Mouse (Mus musculus) embryonic fibroblast, embryonic 13.5 days (primary cell): ENCODE results near the gene Slc9a2. TPM values are rescaled to one million over a fixed set of nuclear protein-coding genes. Genes with fewer than 3 reads are reported as not detected.

Experiments used
- H3K27ac ChIP-seq: 2 replicates; pipeline ENCODE4 v1.5.1; 2012; ENCODE audit warnings: low read length, control low read depth, inconsistent platforms; ENCODE audit not compliant: insufficient read depth
- H3K4me1 ChIP-seq: 2 replicates; pipeline ENCODE4 v1.6.1; 2011; ENCODE audit warnings: low read length; ENCODE audit not compliant: control insufficient read depth, insufficient read depth
- H3K4me3 ChIP-seq: 2 replicates; pipeline ENCODE4 v1.5.1; 2011; ENCODE audit warnings: mild to moderate bottlenecking, control low read depth, low read length; ENCODE audit not compliant: insufficient read depth
- CTCF ChIP-seq: IDR thresholded peaks from 2 replicates; pipeline ENCODE4 v1.5.1; 2011; ENCODE audit warnings: mild to moderate bottlenecking, control low read depth, low read length, moderate library complexity, borderline replicate concordance; ENCODE audit not compliant: insufficient read depth
- POLR2A ChIP-seq: IDR thresholded peaks from 2 replicates; pipeline ENCODE4 v1.6.1; 2011; ENCODE audit warnings: low read depth, mild to moderate bottlenecking, control low read depth, low read length, moderate library complexity
- polyA plus RNA-seq: library from polyadenylated mRNA; stranded (reverse); fragments of >200 nt; gene quantifications from 2 replicates; pipeline ENCODE4 v1.2.4, GENCODE M21; 2011; ENCODE audit warnings: low read depth; ENCODE audit not compliant: missing spikeins, insufficient read length

Slc9a2 gene
- polyA plus RNA-seq, 1 experiment: 0.11 TPM

GRCm38 (mm10) chr1:40764701-40765275 lies 84.4 kb downstream of the Slc9a2 start:
- no peak overlapping the region for H3K4me3 ChIP-seq
- no peaks in the 10 kb centered on the region for H3K4me1 ChIP-seq
- H3K27ac ChIP-seq: no peak overlapping the region
- no peak for TF ChIP-seq POLR2A
- TF ChIP-seq CTCF: no peak

- Histone ChIP-seq H3K4me3 (no peak overlapping the region), H3K27ac (no peak overlapping the region), H3K4me1 (no peaks in the 10 kb centered on the region)
- TF ChIP-seq POLR2A (no peak), CTCF (no peak)
Observed at GRCm38 (mm10) chr1:40765521-40765920, 85.1 kb downstream of the Slc9a2 start.

- H3K4me3 ChIP-seq: no peak overlapping the region
- H3K4me1 ChIP-seq: no peaks in the 10 kb centered on the region
- H3K27ac ChIP-seq: no peak overlapping the region
- TF ChIP-seq POLR2A (no peak), CTCF (no peak)
Observed at GRCm38 (mm10) chr1:40767588-40767987, 87.2 kb downstream of the Slc9a2 start.

- no peak overlapping the region for H3K4me3 ChIP-seq
- no peak overlapping the region for H3K27ac ChIP-seq
- TF ChIP-seq CTCF: no peak
- no peak for TF ChIP-seq POLR2A
- peaks cover 8% of the 10 kb centered on the region for H3K4me1 ChIP-seq
Observed at GRCm38 (mm10) chr1:40768606-40769005, 88.2 kb downstream of the Slc9a2 start.

GRCm38 (mm10) chr1:40769331-40769894 lies 89.0 kb downstream of the Slc9a2 start:
- TF ChIP-seq POLR2A (no peak), CTCF (no peak)
- Histone ChIP-seq H3K27ac (no peak overlapping the region), H3K4me3 (no peak overlapping the region), H3K4me1 (peaks cover 8% of the 10 kb centered on the region)

DNA sequence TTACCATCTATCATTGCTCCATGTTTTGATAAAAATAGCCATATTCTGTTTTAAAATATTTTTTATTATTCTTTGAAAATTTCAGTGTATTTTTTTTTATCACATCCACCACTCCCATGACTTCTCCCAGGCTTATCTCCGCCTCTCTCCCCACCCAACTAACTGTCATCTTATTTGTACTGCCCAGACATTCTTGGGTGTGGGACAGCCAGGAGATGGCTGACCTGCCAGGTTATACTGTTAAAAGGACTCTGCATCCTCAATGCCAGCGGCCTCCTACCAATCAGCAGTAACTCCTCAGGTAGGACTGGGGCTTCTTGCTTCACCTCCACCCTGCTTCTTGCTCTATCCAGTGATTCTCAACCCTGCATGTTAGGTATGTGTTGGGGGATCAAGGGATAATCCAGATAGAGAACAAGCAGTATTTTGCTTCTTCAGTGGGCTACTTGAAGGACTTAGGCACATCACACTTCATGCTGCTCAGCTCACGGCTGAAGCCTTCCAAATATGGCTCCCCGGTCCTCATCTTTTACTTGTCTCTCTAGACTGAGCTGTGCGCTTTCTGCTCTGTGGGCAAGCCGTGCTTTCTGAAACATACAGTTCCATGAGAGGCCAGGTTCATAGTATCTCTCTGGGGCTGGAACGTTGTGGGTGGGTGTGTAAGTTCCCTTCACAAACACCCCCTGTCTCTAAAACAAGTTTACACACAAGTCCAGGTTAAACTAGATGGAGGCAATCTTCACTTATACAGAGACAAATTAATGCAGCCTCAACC lies 91.0 kb downstream of the Slc9a2 start:
- TF ChIP-seq CTCF: no peak
- no peak for TF ChIP-seq POLR2A
- Histone ChIP-seq H3K4me1 (peaks cover 8% of the 10 kb centered on the region), H3K27ac (no peak overlapping the region), H3K4me3 (no peak overlapping the region)

DNA sequence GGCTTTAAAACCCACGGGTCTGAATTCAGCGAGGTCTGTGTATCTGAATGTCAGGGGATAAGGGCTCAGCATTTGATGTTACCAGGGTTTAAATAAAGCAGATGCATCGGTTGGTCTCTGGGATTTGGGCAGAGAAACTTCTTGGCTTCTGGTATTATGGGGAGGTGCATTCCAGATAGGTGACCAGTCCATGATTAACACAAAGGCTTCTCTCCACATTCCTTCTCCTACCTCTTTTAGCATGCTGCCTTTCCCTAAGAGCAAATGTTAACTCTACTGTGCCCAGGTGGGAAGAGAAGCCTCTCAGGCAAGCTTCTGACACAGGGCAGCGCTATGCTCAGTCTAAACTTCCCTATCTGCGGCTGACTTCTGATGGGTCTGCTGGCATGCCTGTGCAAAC lies 92.9 kb downstream of the Slc9a2 start:
- Histone ChIP-seq H3K27ac (no peak overlapping the region), H3K4me3 (no peak overlapping the region), H3K4me1 (peaks cover 8% of the 10 kb centered on the region)
- TF ChIP-seq POLR2A (no peak), CTCF (no peak)

- Histone ChIP-seq H3K4me1 (peaks cover 8% of the 10 kb centered on the region), H3K27ac (no peak overlapping the region), H3K4me3 (no peak overlapping the region)
- TF ChIP-seq POLR2A (no peak), CTCF (no peak)
Observed at GRCm38 (mm10) chr1:40774040-40774439, 93.7 kb downstream of the Slc9a2 start.

- H3K4me1 ChIP-seq: peaks cover 8% of the 10 kb centered on the region
- no peak overlapping the region for H3K4me3 ChIP-seq
- no peak for TF ChIP-seq POLR2A
- TF ChIP-seq CTCF: no peak
- H3K27ac ChIP-seq: no peak overlapping the region
Observed at GRCm38 (mm10) chr1:40776102-40776501, 95.7 kb downstream of the Slc9a2 start.

DNA sequence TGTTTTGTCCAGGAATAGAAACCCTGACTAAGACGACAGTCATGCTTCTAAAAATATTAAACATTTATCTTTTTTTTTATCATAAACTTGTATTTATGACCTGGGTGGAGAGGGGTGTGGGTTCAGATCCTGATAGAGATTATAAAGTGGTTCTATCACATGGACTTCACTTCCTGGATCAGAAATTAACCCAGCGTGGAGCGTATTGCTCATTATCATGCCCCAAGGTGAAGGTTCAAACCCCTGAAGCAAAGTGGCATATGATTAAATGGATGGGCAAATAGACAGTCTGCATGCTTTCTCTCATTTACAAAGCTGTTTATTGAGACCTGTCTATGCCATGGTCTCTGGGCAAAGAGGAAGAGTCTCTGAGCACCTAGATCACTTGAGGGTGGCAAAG lies 96.4 kb downstream of the Slc9a2 start:
- no peak overlapping the region for H3K27ac ChIP-seq
- H3K4me3 ChIP-seq: no peak overlapping the region
- peaks cover 8% of the 10 kb centered on the region for H3K4me1 ChIP-seq
- TF ChIP-seq CTCF (no peak), POLR2A (no peak)
